Mouse (Mus musculus) heart, adult 18-20 months (tissue): Measurements from ENCODE around the gene Lingo1. TPM values are rescaled to one million over a fixed set of nuclear protein-coding genes. Genes with fewer than 3 reads are reported as not detected.

ENCODE experiments used
- DNase-seq, 2 experiments: peaks; one replicate each; pipeline ENCODE4 v3.0.0; 2021 to 2022; ENCODE audit warnings: mixed read lengths in 1 of 2
- long read RNA-seq, 2 experiments: library from polyadenylated mRNA; stranded (forward); transcript quantifications; one replicate each; pipeline ENCODE4 v2.0.0; 2021
- total RNA-seq, 2 experiments: library from RNA; stranded (reverse); gene quantifications; 2 replicates each; pipeline ENCODE4 v1.2.3; 2021

Gene Lingo1
- 1 to 10 TPM; 1.0 to 1.1 TPM for total RNA-seq
- long read RNA-seq, experiment 1: 0 reads
- long read RNA-seq, experiment 2: 0 reads

DNA sequence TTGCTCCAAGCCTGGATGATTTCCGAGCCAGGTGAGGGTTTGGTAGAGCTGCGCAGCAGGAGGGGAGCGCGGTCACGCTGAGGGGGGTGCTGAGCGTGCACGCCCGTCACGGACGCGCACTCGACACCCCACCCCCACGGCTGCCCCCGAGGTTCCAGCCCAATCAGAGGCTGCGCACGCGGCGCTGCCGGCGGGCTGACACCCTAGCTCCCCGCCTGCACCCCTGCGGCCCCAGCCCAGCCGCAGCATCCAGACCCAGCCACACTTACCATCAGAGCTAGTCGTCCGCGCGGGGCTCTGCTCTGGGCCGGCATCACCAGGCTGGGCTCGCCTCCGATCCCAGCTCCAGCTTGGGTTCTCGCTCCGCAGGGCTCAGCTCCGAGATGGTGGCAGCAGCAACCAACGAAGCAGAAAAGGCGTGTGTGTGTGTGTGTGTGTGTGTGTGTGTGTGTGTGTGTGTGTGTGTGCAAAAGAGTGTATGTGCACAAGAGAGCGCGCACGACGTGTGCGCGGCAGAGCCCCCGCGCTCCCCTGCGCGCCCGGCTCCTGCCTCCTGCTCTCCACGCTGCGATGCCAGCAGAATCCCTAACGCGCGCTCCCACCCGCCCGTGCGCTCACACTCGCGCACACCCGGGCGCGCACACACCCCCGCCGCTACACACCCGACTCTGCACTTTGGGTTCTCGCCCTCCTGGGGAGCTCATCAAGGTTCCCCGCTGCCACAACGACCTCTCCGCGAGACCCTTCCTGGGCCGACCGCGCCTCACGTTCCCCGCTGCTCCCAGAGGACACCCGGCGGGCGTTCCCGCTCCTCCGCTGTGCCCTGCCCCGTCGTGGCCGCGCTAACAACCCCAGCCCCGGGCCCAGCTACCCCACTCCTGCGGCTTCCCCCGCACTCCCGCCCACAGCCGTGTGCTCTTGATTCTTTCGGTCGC is at the start of gene Lingo1:
Gene Lingo1, minus strand, starts transcription at position 748 of the 935 bp plus-strand sequence.
- DNase-seq: no peak

- no peak for DNase-seq
Measured at GRCm38 (mm10) chr9:56844644-56845043, 48.4 kb upstream of the Lingo1 start.

- DNase-seq: peak; percentile 84 to 87
Measured at GRCm38 (mm10) chr9:56843679-56844188, 47.5 kb upstream of the Lingo1 start.

- no peak for DNase-seq
Measured at GRCm38 (mm10) chr9:56842303-56842719, 46.0 kb upstream of the Lingo1 start.

- no peak for DNase-seq
Measured at GRCm38 (mm10) chr9:56841864-56842263, 45.6 kb upstream of the Lingo1 start.

DNA sequence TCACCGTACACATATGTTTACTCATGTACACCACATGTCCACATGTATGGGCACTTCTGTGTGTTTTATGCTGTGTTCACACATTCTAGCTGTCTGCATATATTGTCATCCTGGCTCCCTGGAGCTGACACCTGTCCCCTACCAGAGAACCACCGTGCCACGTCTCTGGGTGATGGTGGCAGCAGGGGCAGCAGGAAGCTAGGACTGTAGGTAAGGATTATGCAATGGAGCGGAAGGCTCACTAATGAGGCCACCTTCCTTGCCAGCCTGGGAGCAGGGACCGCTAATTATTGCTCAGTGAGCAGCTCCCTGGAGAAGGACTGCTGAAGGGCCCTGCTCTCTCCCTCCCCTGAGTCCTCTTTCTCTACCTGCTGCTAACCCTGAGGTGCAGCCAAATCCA is 44.5 kb upstream of the Lingo1 start:
- DNase-seq: no peak

GRCm38 (mm10) chr9:56835152-56835551 is 38.9 kb upstream of the Lingo1 start:
- no peak for DNase-seq

- peak in 1 of 2 experiments; percentile 44 for DNase-seq
Measured at GRCm38 (mm10) chr9:56832900-56833299, 36.6 kb upstream of the Lingo1 start.

DNA sequence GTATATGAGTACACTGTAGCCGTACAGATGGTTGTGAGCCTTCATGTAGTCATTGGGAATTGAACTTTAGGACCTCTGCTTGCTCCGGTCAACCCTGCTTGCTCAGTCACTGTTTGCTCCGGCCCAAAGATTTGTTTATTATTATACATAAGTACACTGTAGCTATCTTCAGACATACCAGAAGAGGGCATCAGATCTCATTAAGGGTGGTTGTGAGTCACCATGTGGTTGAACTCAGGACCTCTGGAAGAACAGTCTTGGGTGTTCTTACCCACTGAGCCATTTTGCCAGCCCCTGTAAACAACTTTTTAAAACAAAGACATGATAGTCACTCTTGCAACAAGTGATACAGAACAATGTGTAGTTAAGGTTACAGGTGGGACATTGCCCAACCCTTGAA is 35.6 kb upstream of the Lingo1 start:
- no peak for DNase-seq

- no peak for DNase-seq
Measured at GRCm38 (mm10) chr9:56830162-56830561, 33.9 kb upstream of the Lingo1 start.

- no peak for DNase-seq
Measured at GRCm38 (mm10) chr9:56828841-56829240, 32.6 kb upstream of the Lingo1 start.

GRCm38 (mm10) chr9:56828146-56828545 is 31.9 kb upstream of the Lingo1 start:
- no peak for DNase-seq

DNA sequence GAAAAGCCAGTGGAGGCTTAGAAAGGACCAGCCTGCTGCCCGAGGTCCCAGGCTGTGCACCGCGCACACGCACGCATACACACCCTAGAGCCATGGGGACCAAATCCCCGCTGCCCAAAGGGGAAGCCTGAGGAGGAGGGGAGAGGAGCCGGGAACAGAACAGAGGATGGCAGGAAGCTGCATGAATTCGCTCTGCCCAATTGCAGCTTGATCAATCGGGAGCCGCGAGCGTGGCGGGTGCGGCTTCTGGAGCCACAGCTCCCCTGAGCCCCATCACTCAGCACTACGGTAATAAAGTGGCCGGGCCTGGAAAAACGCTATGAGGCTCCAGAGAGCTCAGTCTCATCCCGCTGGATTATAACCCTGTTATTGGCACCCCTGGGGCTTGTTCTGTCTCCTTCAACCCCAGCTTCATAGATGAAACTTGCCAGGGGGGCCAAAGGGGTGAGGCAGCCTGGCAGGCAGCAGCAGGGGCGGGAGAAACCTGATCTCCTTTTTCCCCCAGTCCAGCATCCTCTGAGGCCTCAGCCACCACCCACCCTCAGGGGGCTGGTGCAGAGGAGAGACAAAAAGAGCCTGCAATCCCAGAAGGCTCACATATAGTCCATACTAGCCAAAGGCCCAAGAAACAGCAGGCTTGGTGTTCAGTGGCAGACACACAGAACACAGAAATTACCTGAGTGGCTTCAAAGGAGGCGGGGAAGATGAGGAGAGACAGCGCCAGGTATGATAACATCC is 29.4 kb upstream of the Lingo1 start:
- no peak for DNase-seq

GRCm38 (mm10) chr9:56824900-56825299 is 28.6 kb upstream of the Lingo1 start:
- peak in 1 of 2 experiments; percentile 48 for DNase-seq

- DNase-seq: no peak
Measured at GRCm38 (mm10) chr9:56810916-56811315, 14.6 kb upstream of the Lingo1 start.

- DNase-seq: no peak
Measured at GRCm38 (mm10) chr9:56807990-56808389, 11.7 kb upstream of the Lingo1 start.

DNA sequence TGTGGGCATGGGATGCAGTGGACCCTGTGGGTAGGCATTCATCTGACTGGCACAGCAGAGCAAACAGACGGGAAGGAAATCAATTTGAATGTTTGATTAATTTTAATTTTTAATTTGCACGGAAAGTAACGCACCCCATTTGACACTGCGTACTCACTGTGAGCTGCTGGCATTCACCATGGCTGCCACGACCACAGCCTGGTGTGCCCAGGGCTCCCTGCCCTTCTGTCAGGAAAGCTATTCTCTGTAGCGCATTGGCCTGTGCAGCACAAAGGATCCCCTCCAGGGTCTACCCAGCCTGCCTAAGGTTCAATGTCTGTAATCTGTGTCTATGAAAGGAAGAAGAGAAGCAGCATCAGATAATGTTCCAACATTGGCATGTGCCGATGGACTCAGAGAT is 6.9 kb upstream of the Lingo1 start:
- no peak for DNase-seq

DNA sequence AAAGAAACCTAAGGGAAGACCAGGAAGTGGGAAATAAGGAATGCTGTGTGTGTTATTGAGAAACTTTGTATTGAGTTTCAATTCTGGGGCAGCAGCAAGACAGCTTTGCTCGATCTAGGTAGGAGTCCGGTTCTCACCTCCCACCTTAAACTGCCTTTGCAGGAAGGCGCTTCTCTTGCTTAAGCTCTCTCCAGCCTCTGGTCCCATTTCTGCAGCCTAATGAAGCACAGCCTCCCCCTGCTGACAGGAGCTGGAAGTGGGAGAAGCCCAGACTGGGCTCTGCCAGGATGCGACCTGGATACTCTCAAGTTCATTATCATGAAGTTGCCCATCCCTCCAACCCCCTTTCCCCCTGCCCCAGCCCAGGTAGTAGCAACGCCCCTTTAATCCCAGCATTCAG is 1.6 kb upstream of the Lingo1 start:
- DNase-seq: peak; percentile 33 to 74

GRCm38 (mm10) chr9:56796656-56797131 is 426 bp upstream of the Lingo1 start:
- DNase-seq: no peak

- no peak for DNase-seq
Measured at GRCm38 (mm10) chr9:56791696-56792261, 4.5 kb downstream of the Lingo1 start.

GRCm38 (mm10) chr9:56784576-56784975 is 11.7 kb downstream of the Lingo1 start:
- no peak for DNase-seq
